Mouse (Mus musculus) heart, adult 2 months (tissue): ENCODE measurements around the gene Gm20388.
A peak's percentile ranks its signal among the peaks of the same experiment; 100 is the strongest.

Experiments used
- CTCF ChIP-seq: fragments of 200-600 bp; IDR thresholded peaks from 2 replicates; pipeline ENCODE4 v1.8.1; 2022; ENCODE audit warnings: antibody characterized with exemption, mild to moderate bottlenecking, moderate library complexity
- EP300 ChIP-seq: fragments of 200-500 bp; IDR thresholded peaks from 2 replicates; pipeline ENCODE4 v1.6.1; 2011; ENCODE audit warnings: low read depth, low read length, control low read depth; ENCODE audit not compliant: insufficient read depth
- POLR2A ChIP-seq: fragments of 200-500 bp; IDR thresholded peaks from 2 replicates; pipeline ENCODE4 v1.6.1; 2011; ENCODE audit warnings: mild to moderate bottlenecking, low read depth, low read length, control low read depth; ENCODE audit not compliant: insufficient read depth

DNA sequence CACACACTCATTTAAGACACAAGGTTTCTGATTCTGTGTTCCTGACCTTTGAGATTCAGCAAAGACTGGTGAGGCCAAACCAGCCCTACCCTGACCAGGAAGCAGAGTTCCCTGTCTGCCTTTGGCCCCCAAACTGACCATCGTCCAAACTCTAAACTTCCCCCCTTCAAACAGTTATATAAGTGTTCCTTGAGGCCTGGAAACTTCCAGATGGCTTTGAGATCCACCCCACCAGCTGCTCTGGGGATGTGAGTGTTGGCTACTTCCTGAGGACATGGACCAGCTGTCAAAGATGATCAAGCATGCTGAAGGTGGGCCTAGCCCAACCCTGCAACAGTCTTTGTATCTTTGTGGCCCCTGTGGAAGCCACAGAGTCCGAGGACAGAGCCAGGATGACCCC lies 146.4 kb downstream of the Gm20388 start:
- TF ChIP-seq EP300, result peak; percentile 91; the same call in 1 of the 2 replicates
- TF ChIP-seq CTCF, result no peak
- no peak for TF ChIP-seq POLR2A
